Mouse (Mus musculus) liver, postnatal 0 days (tissue): ENCODE measurements around the gene Pgm2.

Experiments
- CTCF ChIP-seq: sonication (generic); IDR thresholded peaks from 2 replicates; pipeline ENCODE4 v1.5.1; 2016; ENCODE audit warnings: antibody characterized with exemption, low read depth
- EP300 ChIP-seq: IDR thresholded peaks from 2 replicates; pipeline ENCODE4 v1.6.1; 2016; ENCODE audit warnings: antibody characterized with exemption, low read depth, mild to moderate bottlenecking

DNA sequence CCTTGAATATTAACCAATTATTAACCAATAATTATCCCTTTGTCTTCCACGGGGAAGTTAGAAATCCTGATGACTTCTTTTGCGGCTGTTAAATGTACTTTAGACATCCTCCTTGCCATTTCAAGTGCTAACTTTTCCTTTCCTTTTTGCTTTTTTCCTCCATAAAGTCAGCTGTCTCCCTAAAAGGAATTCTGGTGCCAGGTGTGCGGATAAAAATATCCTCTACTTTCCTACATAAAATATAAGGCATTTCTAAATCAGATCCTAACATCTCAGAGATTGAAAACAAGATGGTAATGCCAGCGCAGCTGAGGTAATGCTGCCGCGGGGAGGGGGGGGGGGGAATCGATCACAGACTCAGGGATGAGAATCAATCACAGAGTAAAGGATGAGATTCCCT is 31.1 kb upstream of the Pgm2 start:
- TF ChIP-seq CTCF (no peak), EP300 (no peak)
